8 mouse cellular contexts compared by ENCODE assay signal in genomic region chr1:155973068-155973718, GRCm38 (mm10). TPM values are rescaled to one million over a fixed set of nuclear protein-coding genes. Genes with fewer than 3 reads are reported as not detected.
DNase-seq lines count a peak whose midpoint lies in the region; ATAC-seq and TF ChIP-seq lines count a peak whose summit lies in the region.

Cep350 (minus strand) TSS chr1:155973255.

- H3K79me2 ChIP-seq in heart, adult 2 months (replicated peaks; ENCODE audit: control insufficient read depth, insufficient read depth, low read length), result peaks cover 8% of the 10 kb centered on the region

- no peaks in the 10 kb centered on the region for H3K36me3 ChIP-seq in embryonic facial prominence, embryonic 14.5 days (ENCODE audit: control insufficient read depth, insufficient read depth, low read length)
- peaks cover 3% of the 10 kb centered on the region; the same call in 1 of the 2 replicates for H3K36me3 ChIP-seq in heart, adult 2 months (ENCODE audit: control insufficient read depth, insufficient read depth, low read length)
- H3K36me3 ChIP-seq in limb, embryonic 13.5 days, result no peaks in the 10 kb centered on the region
- no peaks in the 10 kb centered on the region for H3K36me3 ChIP-seq in midbrain, embryonic 16.5 days (ENCODE audit: control insufficient read depth, insufficient read depth, low read length)

- DNase-seq in 3T3-L1 (ENCODE audit: low read depth, low spot score), result peak; percentile 99
- DNase-seq in adrenal gland, postnatal 4 days (ENCODE audit: low spot score in 2 of 2), result peak; percentile 81 to 95
- peak; percentile 99 for DNase-seq in embryonic facial prominence, embryonic 14.5 days (ENCODE audit: low spot score)
- peak; percentile 95 to 99 for DNase-seq in heart, adult 2 months
- peak; percentile 97 for DNase-seq in kidney, adult 8-10 months
- DNase-seq in spleen, postnatal 10 days (ENCODE audit: low spot score in 2 of 2), result peak; percentile 93 to 97

- TF ChIP-seq CTCF in heart, adult 2 months (IDR thresholded peaks at IDR 0.05), result no peak

- intact Hi-C loops in heart, adult 2 months (cut with DNase I), result loop anchor here (1.0 to 5.0 kb wide), 2 partner anchors 63 to 161 kb away; partner anchors contain the start of genes Qsox1 and Tor1aip1

- peak within 1 kb of the TSS; percentile 97 for H3K4me3 ChIP-seq in embryonic facial prominence, embryonic 14.5 days (ENCODE audit: low read depth, low read length)
- H3K4me3 ChIP-seq in heart, adult 2 months, result peak within 1 kb of the TSS; percentile 92
- H3K4me3 ChIP-seq in limb, embryonic 13.5 days, result peak within 1 kb of the TSS; percentile 96
- peak within 1 kb of the TSS; percentile 96 for H3K4me3 ChIP-seq in midbrain, embryonic 16.5 days (ENCODE audit: low read depth, low read length)

- peaks cover 9% of the 10 kb centered on the region; the same call in 1 of the 2 replicates for H3K4me1 ChIP-seq in embryonic facial prominence, embryonic 14.5 days (ENCODE audit: control insufficient read depth, insufficient read depth, low read length)
- peaks cover 4% of the 10 kb centered on the region for H3K4me1 ChIP-seq in heart, adult 2 months (ENCODE audit: control insufficient read depth, insufficient read depth, low read length)
- peaks cover 21% of the 10 kb centered on the region for H3K4me1 ChIP-seq in limb, embryonic 13.5 days
- peaks cover 33% of the 10 kb centered on the region for H3K4me1 ChIP-seq in midbrain, embryonic 16.5 days (ENCODE audit: control insufficient read depth, insufficient read depth, low read length)

- 0 out of 2 replicates have a peak, but pooled peaks have one; percentile 52 for TF ChIP-seq EP300 in heart, adult 2 months (IDR thresholded peaks at IDR 0.05; ENCODE audit: insufficient read depth, low read depth, low read length)

- H3K4me2 ChIP-seq in embryonic facial prominence, embryonic 14.5 days (ENCODE audit: low read depth, low read length), result peak within 1 kb of the TSS; percentile 69
- peak within 1 kb of the TSS; percentile 74 for H3K4me2 ChIP-seq in limb, embryonic 13.5 days (replicated peaks)
- H3K4me2 ChIP-seq in midbrain, embryonic 16.5 days (ENCODE audit: low read length), result peak within 1 kb of the TSS; percentile 88

- peak; percentile 92 for TF ChIP-seq POLR2A in heart, adult 2 months (IDR thresholded peaks at IDR 0.05; ENCODE audit: insufficient read depth, low read depth, low read length)

- H3K9ac ChIP-seq in embryonic facial prominence, embryonic 14.5 days (ENCODE audit: low read depth, low read length), result peak within 1 kb of the TSS; percentile 96
- H3K9ac ChIP-seq in heart, adult 2 months (ENCODE audit: low read depth, low read length), result peak within 1 kb of the TSS; percentile 92
- peak within 1 kb of the TSS; percentile 98 for H3K9ac ChIP-seq in limb, embryonic 13.5 days
- H3K9ac ChIP-seq in midbrain, embryonic 16.5 days (ENCODE audit: low read depth, low read length), result peak within 1 kb of the TSS; percentile 98

- ATAC-seq in embryonic facial prominence, embryonic 14.5 days (ENCODE audit: low read depth), result peak; percentile 99
- peak; percentile 99 for ATAC-seq in limb, embryonic 13.5 days (ENCODE audit: low FRiP score, low read depth)
- peak; percentile 99 for ATAC-seq in midbrain, embryonic 16.5 days

- H3K27ac ChIP-seq in embryonic facial prominence, embryonic 14.5 days (replicated peaks; ENCODE audit: low read depth, low read length), result peak within 1 kb of the TSS; percentile 90
- H3K27ac ChIP-seq in heart, adult 2 months, result peak within 1 kb of the TSS; percentile 94
- H3K27ac ChIP-seq in limb, embryonic 13.5 days, result peak within 1 kb of the TSS; percentile 91
- H3K27ac ChIP-seq in midbrain, embryonic 16.5 days (ENCODE audit: low read length), result peak within 1 kb of the TSS; percentile 98

- 0% methylated on average over 39 of the region's 57 CpGs for WGBS in embryonic facial prominence, embryonic 14.5 days
- WGBS in heart, adult 2 months, result under 1% methylated on average over 55 of the region's 57 CpGs
- WGBS in limb, embryonic 13.5 days, result under 1% methylated on average over 44 of the region's 57 CpGs
- WGBS in midbrain, embryonic 16.5 days, result under 1% methylated on average over 45 of the region's 57 CpGs

- no peaks in the 10 kb centered on the region for H3K9me3 ChIP-seq in embryonic facial prominence, embryonic 14.5 days (ENCODE audit: control insufficient read depth, low read length)
- no peaks in the 10 kb centered on the region for H3K9me3 ChIP-seq in limb, embryonic 13.5 days
- H3K9me3 ChIP-seq in midbrain, embryonic 16.5 days (replicated peaks; ENCODE audit: control insufficient read depth, low read length, poor library complexity, severe bottlenecking), result no peaks in the 10 kb centered on the region

- no peaks in the 10 kb centered on the region for H3K27me3 ChIP-seq in embryonic facial prominence, embryonic 14.5 days (replicated peaks; ENCODE audit: control insufficient read depth, insufficient read depth, low read length)
- H3K27me3 ChIP-seq in heart, adult 2 months (ENCODE audit: control insufficient read depth, insufficient read depth, low read length), result no peaks in the 10 kb centered on the region
- H3K27me3 ChIP-seq in limb, embryonic 13.5 days, result no peaks in the 10 kb centered on the region
- no peaks in the 10 kb centered on the region for H3K27me3 ChIP-seq in midbrain, embryonic 16.5 days (ENCODE audit: control insufficient read depth, insufficient read depth, low read depth, low read length)

RNA-seq across cellular contexts. Expression of gene Cep350, which starts in this region (rescaled TPM):
- 10 to 100 TPM; 33.5 to 37.9 TPM for total RNA-seq in adrenal gland, postnatal 4 days (2021)
- 13.1 and 14.0 TPM in 2 replicates for polyA plus RNA-seq in embryonic facial prominence, embryonic 14.5 days (2014; fragmentation: Nextera tagmentation; extraction: Ambion mirVana)
- 10 to 100 TPM; 37.1 to 38.0 TPM for total RNA-seq in heart, adult 2 months (2021)
- polyA plus RNA-seq in heart, adult 2 months (2012; rRNA removed), result 3.9 and 7.4 TPM in 2 replicates
- 11.8 and 13.0 TPM in 2 replicates for polyA plus RNA-seq in limb, embryonic 13.5 days (2015; fragmentation: Nextera tagmentation; extraction: Ambion mirVana)
- 8.8 and 9.9 TPM in 2 replicates for polyA plus RNA-seq in midbrain, embryonic 16.5 days (2015; fragmentation: Nextera tagmentation; extraction: Ambion mirVana)

Comparison
In these comparisons a context has a peak if more than half of its experiments do, and no peak if none do; other contexts are left out.
1. Peak in every context shown above with its lines: DNase-seq, ATAC-seq, H3K4me3 ChIP-seq and H3K27ac ChIP-seq.